Mouse (Mus musculus) gastrocnemius, postnatal 36 days (tissue): ENCODE data around the gene Nfya. TPM values are rescaled to one million over a fixed set of nuclear protein-coding genes. Genes with fewer than 3 reads are reported as not detected.
"Not testable (repeated sequence)": the region's sequence is repeated elsewhere in the genome, so short reads cannot be mapped to it uniquely, and the experiment has no call there.

ENCODE experiments used
- DNase-seq, 2 experiments: peaks; one replicate each; pipeline ENCODE4 v3.0.0; 2022
- intact Hi-C: fragments of 180-260 bp; cut with DNase I; formaldehyde crosslinking; loops from one replicate; pipeline ENCODE4 v1.15.1; 2025
- total RNA-seq, 2 experiments: library from RNA; stranded (reverse); gene quantifications; 2 replicates each; pipeline ENCODE4 v1.2.3; 2021

Nfya gene
- total RNA-seq, 2 experiments from 2014 or later: 4.4 to 6.7 TPM

- intact Hi-C loops, DNase-seq: not testable (repeated sequence)
Measured at GRCm38 (mm10) chr17:48352976-48353375, 56.7 kb downstream of the Nfya start.

- intact Hi-C loops: no loop called here
- no peak for DNase-seq
Measured at GRCm38 (mm10) chr17:48350681-48351193, 59.0 kb downstream of the Nfya start.

GRCm38 (mm10) chr17:48347287-48347686 is 62.4 kb downstream of the Nfya start:
- intact Hi-C loops: no loop called here

GRCm38 (mm10) chr17:48346834-48347233 is 62.9 kb downstream of the Nfya start:
- intact Hi-C loops: no loop called here
- DNase-seq: no peak

More at GRCm38 (mm10) chr17:48347287-48347686, 62.4 kb downstream of the Nfya start:
- DNase-seq: no peak

- intact Hi-C loops: no loop called here
- no peak for DNase-seq
Measured at GRCm38 (mm10) chr17:48346231-48346630, 63.5 kb downstream of the Nfya start, which contains the start of gene Trem2. Gene Trem2 (plus strand): TSS chr17:48346401.

- intact Hi-C loops: no loop called here
- no peak for DNase-seq
Measured at GRCm38 (mm10) chr17:48345824-48346223, 63.9 kb downstream of the Nfya start.

GRCm38 (mm10) chr17:48343065-48343464 is 66.6 kb downstream of the Nfya start:
- intact Hi-C loops: no loop called here
- no peak for DNase-seq

- DNase-seq: no peak
- intact Hi-C loops: no loop called here
Measured at GRCm38 (mm10) chr17:48341947-48342346, 67.8 kb downstream of the Nfya start.

- no peak for DNase-seq
- intact Hi-C loops: no loop called here
Measured at GRCm38 (mm10) chr17:48340267-48340666, 69.4 kb downstream of the Nfya start.

Other genes with a start within 250 kb of the Nfya start
- gene A530064D06Rik, start 242.6 kb downstream of the Nfya start, total RNA-seq: not detected
- not detected for gene Trem1, start 177.1 kb downstream of the Nfya start, total RNA-seq
- gene Trem3, start 162.1 kb downstream of the Nfya start, total RNA-seq: not detected
- gene Treml4, start 145.6 kb downstream of the Nfya start, total RNA-seq: not detected
- gene Treml2, start 110.4 kb downstream of the Nfya start, total RNA-seq: under 1 TPM in 1 of 2 experiments, not detected in 1; 0.05 TPM
- gene B430306N03Rik, start 93.8 kb downstream of the Nfya start, total RNA-seq: under 1 TPM in 1 of 2 experiments, not detected in 1; 0.07 TPM
- under 1 TPM; 0.33 to 0.49 TPM for gene Trem2, start 63.5 kb downstream of the Nfya start, total RNA-seq
- not detected for gene Treml1, start 50.0 kb downstream of the Nfya start, total RNA-seq
- 10 to 100 TPM in 1 of 2 experiments, 1 to 10 TPM in 1; 9.2 to 10.6 TPM for gene Oard1, start 108 bp upstream of the Nfya start, total RNA-seq
- gene Apobec2, start 23.0 kb upstream of the Nfya start, total RNA-seq: 100 to 1,000 TPM; 445 to 493 TPM
- not detected for gene Tspo2, start 41.6 kb upstream of the Nfya start, total RNA-seq
- gene Unc5cl, start 45.0 kb upstream of the Nfya start, total RNA-seq: not detected